Mouse (Mus musculus) erythroblast, embryonic 14.5 days (primary cell): ENCODE data around the gene Fzd2.

Experiments
- GATA1 ChIP-seq: IDR thresholded peaks from 2 replicates; pipeline ENCODE4 v1.6.1; 2012; ENCODE audit warnings: low read length, inconsistent platforms, mixed read lengths
- TAL1 ChIP-seq: IDR thresholded peaks from 3 replicates; pipeline ENCODE4 v1.6.1; 2012; ENCODE audit warnings: low read length, inconsistent platforms, mixed read lengths

GRCm38 (mm10) chr11:102599912-102600311 lies 4.3 kb upstream of the Fzd2 start:
- TF ChIP-seq TAL1 (no peak), GATA1 (no peak)
